Mouse (Mus musculus) ES-E14 (cell line): ENCODE measurements around the gene Zfp771.

Experiments used
- HCFC1 ChIP-seq: IDR thresholded peaks from 2 replicates; pipeline ENCODE4 v1.6.1; 2012; ENCODE audit warnings: low read length, inconsistent platforms, borderline replicate concordance; ENCODE audit not compliant: insufficient read depth
- MAFK ChIP-seq: IDR thresholded peaks from 2 replicates; pipeline ENCODE4 v1.6.1; 2014; ENCODE audit warnings: mild to moderate bottlenecking, low read depth, low read length, inconsistent platforms; ENCODE audit not compliant: insufficient read depth
- ZC3H11A ChIP-seq: IDR thresholded peaks from 2 replicates; pipeline ENCODE4 v1.6.1; 2012; ENCODE audit warnings: low read depth, mild to moderate bottlenecking, inconsistent platforms, low read length, borderline replicate concordance

GRCm38 (mm10) chr7:127196484-127196883 lies 47.6 kb upstream of the Zfp771 start:
- TF ChIP-seq HCFC1 (no peak), ZC3H11A (no peak), MAFK (no peak)
